Mouse (Mus musculus): ENCODE measurements around the gene Ugt1a8.
"Not testable (repeated sequence)": the region's sequence is repeated elsewhere in the genome, so short reads cannot be mapped to it uniquely, and the experiment has no call there.

The Ugt1a8 gene

GRCm38 (mm10) chr1:88087513-88087912 is at the start of gene Ugt1a8:
TSS of gene Ugt1a8 (plus strand) at chr1:88087813.
- DNase-seq = no peak

- not testable (repeated sequence) for DNase-seq
Measured at GRCm38 (mm10) chr1:88043044-88043443, 44.6 kb upstream of the Ugt1a8 start.

GRCm38 (mm10) chr1:88044832-88045437 is 42.7 kb upstream of the Ugt1a8 start:
- DNase-seq = not testable (repeated sequence)

GRCm38 (mm10) chr1:88047408-88047807 is 40.2 kb upstream of the Ugt1a8 start:
- DNase-seq = not testable (repeated sequence)

- no peak for DNase-seq
Measured at GRCm38 (mm10) chr1:88055088-88055487, 32.5 kb upstream of the Ugt1a8 start, which contains the start of gene Ugt1a10. TSS of gene Ugt1a10 (plus strand) at chr1:88055388.

GRCm38 (mm10) chr1:88066472-88067102 is 21.0 kb upstream of the Ugt1a8 start:
- DNase-seq = not testable (repeated sequence)

- no peak for DNase-seq
Measured at GRCm38 (mm10) chr1:88070495-88070894, 17.1 kb upstream of the Ugt1a8 start, which contains the start of gene Ugt1a9. TSS of gene Ugt1a9 (plus strand) at chr1:88070800.

GRCm38 (mm10) chr1:88070902-88071301 is 16.7 kb upstream of the Ugt1a8 start:
- no peak for DNase-seq

- DNase-seq = no peak
Measured at GRCm38 (mm10) chr1:88074471-88074870, 13.1 kb upstream of the Ugt1a8 start.

GRCm38 (mm10) chr1:88077128-88077527 is 10.5 kb upstream of the Ugt1a8 start:
- DNase-seq = no peak

- no peak for DNase-seq
Measured at GRCm38 (mm10) chr1:88081670-88082069, 5.9 kb upstream of the Ugt1a8 start.

- no peak for DNase-seq
Measured at GRCm38 (mm10) chr1:88086125-88086524, 1.5 kb upstream of the Ugt1a8 start.

GRCm38 (mm10) chr1:88092341-88092740 is 4.7 kb downstream of the Ugt1a8 start:
- no peak for DNase-seq

GRCm38 (mm10) chr1:88094270-88094676 is 6.7 kb downstream of the Ugt1a8 start:
- not testable (repeated sequence) for DNase-seq

- peak; percentile 47 for DNase-seq
Measured at GRCm38 (mm10) chr1:88094941-88095492, 7.4 kb downstream of the Ugt1a8 start, which contains the start of gene Ugt1a7c. TSS of gene Ugt1a7c (plus strand) at chr1:88095062.

- DNase-seq = not testable (repeated sequence)
Measured at GRCm38 (mm10) chr1:88098546-88098945, 10.9 kb downstream of the Ugt1a8 start.

- not testable (repeated sequence) for DNase-seq
Measured at GRCm38 (mm10) chr1:88099691-88100090, 12.1 kb downstream of the Ugt1a8 start.

- DNase-seq = not testable (repeated sequence)
Measured at GRCm38 (mm10) chr1:88103019-88103418, 15.4 kb downstream of the Ugt1a8 start, which contains the start of gene Ugt1a6b. TSS of gene Ugt1a6b (plus strand) at chr1:88103252.

GRCm38 (mm10) chr1:88103697-88104468 is 16.3 kb downstream of the Ugt1a8 start:
- DNase-seq = not testable (repeated sequence)

GRCm38 (mm10) chr1:88104667-88105430 is 17.2 kb downstream of the Ugt1a8 start:
- no peak for DNase-seq

GRCm38 (mm10) chr1:88105656-88106055 is 18.0 kb downstream of the Ugt1a8 start:
- DNase-seq = no peak

GRCm38 (mm10) chr1:88109027-88109557 is 21.5 kb downstream of the Ugt1a8 start:
- not testable (repeated sequence) for DNase-seq
